Mouse (Mus musculus): ENCODE data around the gene Evc.

Gene Evc

DNA sequence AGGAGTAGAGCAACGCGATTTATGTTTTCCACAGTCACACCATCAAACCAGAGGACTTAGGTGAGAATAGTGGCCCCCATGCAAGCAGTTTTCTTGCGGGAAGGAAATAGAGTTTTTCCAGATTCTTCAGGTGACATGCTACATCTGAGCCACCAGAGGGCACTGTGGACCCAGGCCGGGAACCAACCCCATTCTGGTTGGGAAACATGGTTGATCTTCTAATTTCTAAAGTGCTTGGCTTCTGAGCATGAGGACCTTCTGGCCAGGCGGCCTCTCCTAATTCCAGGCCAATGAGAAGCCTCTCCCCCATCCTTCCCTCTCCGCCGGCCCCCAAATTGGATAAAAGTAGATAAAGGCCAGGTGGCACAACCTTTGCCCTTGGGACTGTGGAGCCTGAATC lies 38.3 kb downstream of the Evc start:
- peak; percentile 8 for DNase-seq

- DNase-seq: no peak
Observed at GRCm38 (mm10) chr5:37296717-37297116, 40.0 kb downstream of the Evc start.

DNA sequence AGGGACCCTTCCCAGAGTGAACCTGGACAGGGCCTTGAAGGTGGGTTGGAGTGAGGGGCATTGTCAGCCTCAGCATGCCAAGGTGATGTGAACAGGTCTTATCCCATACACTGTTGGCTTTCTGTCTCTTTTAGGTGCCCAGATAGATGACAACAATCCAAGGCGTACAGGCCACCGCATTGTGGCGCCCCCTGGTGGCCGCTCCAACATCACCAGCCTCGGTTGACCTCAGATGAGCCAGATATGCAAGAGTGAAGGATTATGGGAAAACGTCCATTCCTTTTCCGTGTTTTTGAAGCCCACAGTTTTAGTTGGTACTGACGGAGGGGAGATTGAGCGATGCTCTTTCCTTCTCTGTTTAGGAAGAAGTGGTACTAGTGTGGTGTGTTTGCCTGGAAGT lies 45.7 kb downstream of the Evc start:
- DNase-seq: peak; percentile 26

- DNase-seq: peak; percentile 24
Observed at GRCm38 (mm10) chr5:37289236-37289635, 47.5 kb downstream of the Evc start.

DNA sequence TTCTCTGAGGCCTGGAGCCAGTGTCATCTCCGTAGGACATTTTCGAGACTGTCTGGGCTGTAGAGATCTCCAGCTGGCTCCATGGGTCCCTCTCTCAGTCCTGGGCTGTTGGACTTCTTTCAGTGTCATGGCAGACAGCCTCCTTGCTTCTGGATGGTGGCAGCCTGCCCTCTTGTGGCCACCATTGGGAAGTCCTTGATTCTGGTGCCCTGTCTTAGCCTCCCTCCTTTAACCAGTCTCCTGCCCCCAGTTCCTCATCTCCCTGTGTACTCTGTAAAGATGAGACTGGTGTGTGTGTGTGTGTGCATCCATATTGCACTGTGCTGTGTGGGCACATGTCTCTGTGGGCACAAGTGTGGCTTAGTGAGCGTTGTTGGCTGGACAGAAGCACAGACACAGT lies 48.3 kb downstream of the Evc start:
- DNase-seq: peak; percentile 43

- no peak for DNase-seq
Observed at GRCm38 (mm10) chr5:37281021-37281420, 55.7 kb downstream of the Evc start.

GRCm38 (mm10) chr5:37263816-37264215 lies 72.9 kb downstream of the Evc start:
- DNase-seq: no peak

DNA sequence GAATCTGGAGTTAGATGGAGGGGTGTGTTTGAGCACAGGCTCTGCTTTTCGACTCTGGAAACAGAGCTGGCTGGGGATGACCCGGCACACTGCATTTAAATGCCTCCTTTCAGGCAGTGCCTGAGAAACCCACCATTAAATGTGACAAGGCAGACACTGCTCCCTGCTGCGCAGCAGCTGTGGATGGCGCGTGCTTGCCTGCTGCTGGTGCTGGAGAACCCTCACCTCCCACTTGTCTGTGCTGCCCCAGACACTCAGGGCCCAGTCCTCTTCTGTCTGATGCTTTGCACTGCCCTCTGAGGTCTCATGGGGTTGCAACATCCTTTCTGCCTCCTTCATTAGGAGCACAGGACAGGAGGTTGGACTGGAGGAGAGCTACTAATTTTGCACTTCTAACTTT lies 75.0 kb downstream of the Evc start:
- no peak for DNase-seq

GRCm38 (mm10) chr5:37257243-37257642 lies 79.5 kb downstream of the Evc start:
- DNase-seq: no peak

DNA sequence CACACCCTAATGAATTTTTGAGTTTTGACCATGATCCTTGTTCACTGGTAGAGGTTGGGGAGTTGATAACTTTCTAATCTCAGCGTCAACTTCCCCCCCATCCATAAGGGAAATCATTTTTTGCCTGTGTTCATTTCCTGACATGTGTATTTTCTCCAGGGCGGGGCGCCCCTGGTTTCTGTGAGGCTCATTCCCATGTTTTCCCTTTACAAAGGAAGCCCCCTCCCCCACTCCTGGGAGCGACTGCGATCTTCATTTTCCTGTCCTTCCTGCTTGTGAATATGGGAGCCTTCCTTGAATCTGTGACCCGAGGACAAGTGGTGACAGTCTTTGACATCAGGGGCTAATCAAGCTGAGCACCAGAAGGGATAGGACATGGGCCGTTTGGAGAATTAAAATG lies 79.9 kb downstream of the Evc start:
- no peak for DNase-seq

DNA sequence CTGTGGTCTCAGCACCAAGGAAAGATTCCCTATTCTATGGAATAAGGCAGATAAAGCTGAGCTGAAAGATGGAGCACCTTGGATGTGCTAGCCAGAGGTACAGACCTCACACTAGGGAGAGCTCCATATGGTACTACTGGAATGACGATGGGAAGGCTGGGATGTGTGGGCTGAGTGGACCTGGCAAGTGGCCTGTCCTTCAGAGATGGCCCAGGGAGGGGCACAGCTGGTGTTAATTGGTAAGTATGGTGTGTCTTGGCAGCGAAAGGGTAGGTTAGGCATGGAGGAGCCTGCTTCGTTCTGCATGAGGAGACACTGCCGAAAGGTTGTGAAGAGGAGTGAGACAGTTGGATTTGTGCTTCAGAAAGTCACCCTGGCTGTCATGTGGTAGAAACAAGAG lies 82.2 kb downstream of the Evc start:
- no peak for DNase-seq

GRCm38 (mm10) chr5:37252101-37252804 lies 84.4 kb downstream of the Evc start:
- no peak for DNase-seq

- no peak for DNase-seq
Observed at GRCm38 (mm10) chr5:37251596-37251995, 85.1 kb downstream of the Evc start.

DNA sequence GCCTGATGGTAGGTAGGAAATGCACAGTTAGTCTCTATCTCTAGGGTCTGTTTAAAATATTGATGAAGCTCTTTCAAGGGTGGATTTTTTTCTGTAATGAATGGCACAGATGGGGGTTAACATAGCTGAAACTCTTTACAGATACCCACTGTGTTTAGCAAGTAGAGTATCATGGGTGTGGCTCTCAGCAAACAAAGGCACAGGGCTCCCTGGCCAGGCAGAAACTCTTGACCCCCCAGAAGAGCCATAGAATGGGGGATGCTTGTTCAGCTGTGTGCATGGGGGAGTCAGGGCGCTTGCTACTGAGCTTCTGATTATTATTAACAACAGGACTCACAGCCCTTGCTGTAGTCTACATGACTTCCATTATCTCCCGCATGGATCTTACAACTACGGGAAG lies 87.8 kb downstream of the Evc start:
- no peak for DNase-seq

- DNase-seq: no peak
Observed at GRCm38 (mm10) chr5:37247456-37247855, 89.2 kb downstream of the Evc start.

- peak; percentile 57 for DNase-seq
Observed at GRCm38 (mm10) chr5:37246138-37246910, 90.4 kb downstream of the Evc start.

- DNase-seq: peak; percentile 62
Observed at GRCm38 (mm10) chr5:37245651-37246050, 91.0 kb downstream of the Evc start.

GRCm38 (mm10) chr5:37244666-37245242 lies 91.9 kb downstream of the Evc start:
- DNase-seq: no peak

DNA sequence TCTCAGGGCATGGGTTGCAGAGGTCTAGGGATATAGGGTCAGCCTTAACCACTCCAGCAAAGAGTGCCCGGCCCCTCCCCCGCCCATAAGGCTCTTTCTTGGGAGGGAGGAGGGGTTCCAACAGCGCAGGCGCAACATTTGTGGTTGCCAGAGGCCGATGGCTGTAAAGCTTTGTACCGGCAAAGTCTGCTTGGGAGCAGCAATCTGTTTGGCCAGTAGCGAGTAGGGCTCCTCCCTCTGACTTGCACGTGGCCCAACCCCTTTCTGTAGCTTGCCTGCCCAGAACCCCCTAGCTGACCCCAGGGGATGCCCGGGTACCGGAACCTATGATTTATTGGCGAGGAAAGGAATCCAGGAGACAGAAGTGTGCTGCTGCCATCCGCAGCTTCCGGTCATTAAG lies 92.5 kb downstream of the Evc start:
- DNase-seq: no peak

- DNase-seq: peak; percentile 53
Observed at GRCm38 (mm10) chr5:37243169-37243886, 93.4 kb downstream of the Evc start.

DNA sequence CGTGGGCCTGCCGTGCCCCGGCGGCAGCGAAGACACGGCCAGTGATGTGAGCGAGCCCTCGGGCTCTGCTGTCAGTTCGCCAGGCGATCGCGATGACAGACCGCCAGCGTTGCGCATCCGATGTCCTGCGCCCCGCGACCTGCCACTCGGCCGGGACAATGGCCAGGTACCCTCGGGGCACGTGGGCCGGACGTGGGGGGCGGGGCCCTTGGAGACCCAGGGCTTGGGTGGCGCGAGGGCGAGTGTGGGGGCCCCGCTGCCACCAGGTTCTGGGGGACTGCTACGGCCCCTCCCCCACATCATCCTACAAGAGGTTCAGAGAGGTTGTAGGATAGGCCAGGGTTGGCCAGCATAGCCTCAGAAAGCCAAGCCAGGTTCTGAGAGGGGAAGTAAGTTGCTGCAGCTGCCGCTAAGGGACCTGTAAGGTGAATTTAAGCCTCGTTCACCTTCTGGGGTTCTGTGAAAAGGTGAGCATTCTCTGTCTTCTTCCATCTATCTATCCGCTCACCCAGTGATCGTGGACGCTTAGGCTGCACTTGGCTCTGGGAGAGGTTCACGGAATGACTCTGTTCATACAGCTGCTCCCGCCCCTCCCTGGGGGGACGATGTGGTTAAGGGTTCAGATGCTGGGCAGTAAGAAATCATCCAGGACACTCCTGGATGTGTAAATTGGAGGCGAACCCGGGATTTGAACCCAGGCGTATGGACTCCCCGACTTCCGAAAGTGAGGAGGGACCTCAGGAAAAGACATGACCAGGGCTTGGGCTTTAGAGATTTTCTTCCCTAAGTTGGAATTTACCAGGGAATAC lies 94.1 kb downstream of the Evc start:
- no peak for DNase-seq

DNA sequence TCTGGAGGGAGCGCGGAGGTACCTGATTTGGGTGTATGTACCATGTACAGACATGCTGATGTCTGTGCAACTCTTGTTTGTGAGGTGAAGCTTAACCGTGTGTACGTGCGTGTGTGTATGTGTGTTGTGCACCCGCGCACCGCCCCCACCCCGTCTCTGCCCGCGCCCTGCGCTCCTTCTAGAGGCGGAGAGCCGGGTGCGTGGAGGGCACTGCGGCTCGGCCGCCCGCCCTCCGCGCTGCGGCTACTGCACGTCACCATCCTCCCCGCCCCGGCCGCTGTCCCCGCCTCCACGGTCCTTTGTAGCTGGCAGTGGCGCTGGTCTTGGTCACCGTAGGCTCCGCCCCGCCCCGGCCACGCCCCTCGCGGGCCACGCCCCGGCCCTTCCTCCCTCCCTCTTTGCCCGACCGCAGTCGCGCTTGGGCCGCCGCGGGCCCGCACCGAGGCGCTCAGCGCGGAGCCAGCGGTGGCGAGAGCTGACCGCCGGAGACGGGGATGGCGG lies 95.0 kb downstream of the Evc start, which contains the start of gene Crmp1:
Crmp1 (plus strand) TSS at position 290 of the 501 bp plus-strand sequence.
- DNase-seq: no peak
